Mouse (Mus musculus): Measurements from ENCODE around the gene Tchhl1. TPM values are rescaled to one million over a fixed set of nuclear protein-coding genes. Genes with fewer than 3 reads are reported as not detected.

Gene Tchhl1
- total RNA-seq (2023) = not detected

GRCm38 (mm10) chr3:93468561-93468960 is at the start of gene Tchhl1:
TSS of gene Tchhl1 (plus strand) at chr3:93468754.

DNA sequence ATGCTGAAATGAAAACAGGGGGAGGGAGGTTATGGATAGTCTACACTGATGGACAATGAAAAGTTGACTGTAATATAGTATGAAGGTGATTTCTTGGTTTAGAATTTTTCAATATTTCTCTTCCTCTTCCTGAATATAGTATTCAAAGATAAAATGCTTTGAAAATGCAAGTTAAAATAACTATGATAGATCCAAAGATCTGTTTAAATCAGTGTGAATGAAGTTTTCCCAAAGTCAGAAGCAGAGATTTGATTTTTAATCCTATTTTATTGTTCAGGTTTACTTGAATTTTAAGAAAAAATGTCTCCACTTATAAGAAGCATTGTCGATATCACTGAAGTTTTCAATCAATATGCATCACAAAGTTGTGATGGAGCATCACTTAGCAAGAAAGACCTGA is 26.5 kb upstream of the Tchhl1 start, which contains the start of gene Tchh:
Gene Tchh, plus strand, starts transcription at position 301 of the 400 bp plus-strand sequence.

GRCm38 (mm10) chr3:93520330-93521193 is 52.0 kb downstream of the Tchhl1 start, which contains the start of gene S100a11:
TSS of gene S100a11 (plus strand) at chr3:93520488.

Other genes with a start within 250 kb of the Tchhl1 start
- not detected for gene Flg, start 195.2 kb upstream of the Tchhl1 start, total RNA-seq (2023)
- not detected for gene Hrnr, start 149.0 kb upstream of the Tchhl1 start, total RNA-seq (2023)
- not detected for gene Rptn, start 75.1 kb upstream of the Tchhl1 start, total RNA-seq (2023)
- 1 to 10 TPM; 1.2 to 1.7 TPM for gene Tchh, start 26.4 kb upstream of the Tchhl1 start, total RNA-seq (2023)
- 1,000 to 10,000 TPM; 3,081 to 3,426 TPM for gene S100a11, start 51.7 kb downstream of the Tchhl1 start, total RNA-seq (2023)
- 100 to 1,000 TPM; 246 to 259 TPM for gene S100a10, start 86.3 kb downstream of the Tchhl1 start, total RNA-seq (2023)
- not detected for gene Tdpoz2, start 183.9 kb downstream of the Tchhl1 start, total RNA-seq (2023)
- not detected for gene Tdpoz1, start 207.6 kb downstream of the Tchhl1 start, total RNA-seq (2023)
- gene Gm37596, start 224.3 kb downstream of the Tchhl1 start, total RNA-seq (2023) = not detected